In the genomic region with DNA sequence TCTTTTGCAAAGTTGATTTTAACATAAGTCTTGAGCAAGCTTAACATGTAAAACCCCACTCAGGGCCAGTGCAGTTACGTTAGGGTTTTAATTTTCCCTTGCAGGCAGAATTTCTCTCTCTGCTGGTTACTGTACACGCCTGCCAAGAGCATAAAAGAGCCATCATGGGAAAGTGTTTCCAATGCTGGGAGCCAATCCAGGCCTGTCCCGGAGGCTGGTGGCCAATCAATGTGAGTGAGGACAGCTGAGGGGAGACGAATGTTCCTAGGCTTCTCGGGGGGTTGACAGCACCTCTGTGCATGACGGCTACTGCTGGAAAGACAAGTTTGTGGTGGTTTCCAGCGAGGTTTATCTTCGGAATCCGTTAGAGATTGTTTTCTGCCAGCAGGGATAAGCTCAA, we compare ENCODE assay signal across 8 mouse cellular contexts.
A peak's percentile ranks its signal among the peaks of the same experiment; 100 is the strongest.
DNase-seq lines count a peak whose midpoint lies in the region; ATAC-seq and TF ChIP-seq lines count a peak whose summit lies in the region.
"Had no signal": no experiment of that assay in that cellular context is flagged by ENCODE, and none has a peak within 500 bp of the region (broad histone marks: within the 10 kb centered on the region; RNA-seq: fewer than 3 reads in every experiment).

No protein-coding gene starts in this region.

- no peaks in the 10 kb centered on the region for H3K36me3 ChIP-seq in hindbrain, postnatal 0 days (ENCODE audit: insufficient read depth, low read length)
- H3K36me3 ChIP-seq in liver, embryonic 11.5 days (ENCODE audit: control insufficient read depth, insufficient read depth, low read length), result no peaks in the 10 kb centered on the region
- H3K36me3 ChIP-seq: embryonic facial prominence, embryonic 12.5 days had no signal

- H3K4me3 ChIP-seq in hindbrain, postnatal 0 days (ENCODE audit: low read length), result no peak overlapping the region
- no peak overlapping the region for H3K4me3 ChIP-seq in liver, embryonic 11.5 days (ENCODE audit: low read depth, low read length)
- H3K4me3 ChIP-seq: embryonic facial prominence, embryonic 12.5 days had no signal

- peak; percentile 85 for ATAC-seq in hindbrain, postnatal 0 days
- no peak for ATAC-seq in liver, embryonic 11.5 days (replicated peaks; ENCODE audit: low FRiP score)

- H3K9me3 ChIP-seq in hindbrain, postnatal 0 days (ENCODE audit: low read length), result no peaks in the 10 kb centered on the region
- no peaks in the 10 kb centered on the region for H3K9me3 ChIP-seq in liver, embryonic 11.5 days (ENCODE audit: control insufficient read depth, low read length)
- H3K9me3 ChIP-seq: embryonic facial prominence, embryonic 12.5 days had no signal

- no peak overlapping the region for H3K9ac ChIP-seq in hindbrain, postnatal 0 days (replicated peaks; ENCODE audit: low read length)
- no peak overlapping the region for H3K9ac ChIP-seq in liver, embryonic 11.5 days (ENCODE audit: low read depth, low read length)
- H3K9ac ChIP-seq: embryonic facial prominence, embryonic 12.5 days had no signal

- peak; percentile 45 for DNase-seq in layer of hippocampus, adult 9-11 months
- no peak for DNase-seq in layer of hippocampus, postnatal 25 days (ENCODE audit: extremely low spot score in 1 of 2, low spot score in 1 of 2)
- DNase-seq in cerebellum, postnatal 10 days, result peak; percentile 88 to 89
- DNase-seq in gastrocnemius, postnatal 10 days, result peak; percentile 60
- DNase-seq in hindbrain, postnatal 0 days (ENCODE audit: low spot score), result peak; percentile 59
- no peak for DNase-seq in liver, embryonic 11.5 days (ENCODE audit: low spot score)
- DNase-seq in ovary, adult 18-20 months (ENCODE audit: low spot score), result no peak

- no peaks in the 10 kb centered on the region for H3K27me3 ChIP-seq in hindbrain, postnatal 0 days (ENCODE audit: insufficient read depth, low read length)
- no peaks in the 10 kb centered on the region for H3K27me3 ChIP-seq in liver, embryonic 11.5 days (replicated peaks; ENCODE audit: control insufficient read depth, insufficient read depth, low read length)

- TF ChIP-seq CTCF in hindbrain, postnatal 0 days (IDR thresholded peaks at IDR 0.05; ENCODE audit: low read depth), result no peak

- 31% methylated on average over 9 of the region's 9 CpGs for WGBS in hindbrain, postnatal 0 days
- 41% methylated on average over 9 of the region's 9 CpGs for WGBS in liver, embryonic 11.5 days

- H3K27ac ChIP-seq in hindbrain, postnatal 0 days, result no peak overlapping the region
- no peak overlapping the region for H3K27ac ChIP-seq in liver, embryonic 11.5 days (ENCODE audit: low read depth, low read length)
- H3K27ac ChIP-seq: embryonic facial prominence, embryonic 12.5 days had no signal

- H3K4me1 ChIP-seq in hindbrain, postnatal 0 days (ENCODE audit: insufficient read depth, low read length), result no peaks in the 10 kb centered on the region
- H3K4me1 ChIP-seq in liver, embryonic 11.5 days (replicated peaks; ENCODE audit: control insufficient read depth, insufficient read depth, low read length), result peaks cover 6% of the 10 kb centered on the region

- H3K4me2 ChIP-seq in hindbrain, postnatal 0 days (ENCODE audit: low read depth, low read length), result no peak overlapping the region
- no peak overlapping the region for H3K4me2 ChIP-seq in liver, embryonic 11.5 days

Comparison
In these comparisons a context has a peak if more than half of its experiments do, and no peak if none do; other contexts are left out.
1. DNase-seq: peak in layer of hippocampus, adult 9-11 months (single experiment), cerebellum, postnatal 10 days (2 of 2), gastrocnemius, postnatal 10 days (single experiment) and hindbrain, postnatal 0 days (single experiment); none in layer of hippocampus, postnatal 25 days (0 of 2), liver, embryonic 11.5 days (single experiment) and ovary, adult 18-20 months (single experiment).